Mouse (Mus musculus): ENCODE data around the gene Gm3239.
"Not testable (repeated sequence)": the region's sequence is repeated elsewhere in the genome, so short reads cannot be mapped to it uniquely, and the experiment has no call there.

Gene Gm3239

DNA sequence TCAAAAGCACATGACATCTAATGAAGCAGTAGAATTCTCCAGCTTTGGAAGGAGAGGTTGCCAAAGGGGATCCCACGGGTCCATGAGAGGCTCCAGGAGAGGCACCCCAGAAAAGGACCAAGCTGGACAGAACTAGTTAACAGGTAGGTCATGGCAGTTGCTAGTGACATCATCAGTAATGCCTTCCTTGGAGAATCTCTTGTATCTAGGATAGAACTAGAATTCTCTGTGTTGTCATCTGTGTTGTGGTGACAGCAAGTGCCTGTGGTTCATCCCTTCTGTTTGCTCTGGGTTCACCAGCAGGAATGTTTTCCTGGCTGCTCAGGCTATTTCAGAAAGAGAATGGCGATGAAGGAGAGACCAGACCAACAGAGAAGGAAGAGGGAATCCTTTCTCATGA is at the start of gene Gm3239:
TSS of gene Gm3239 (plus strand) at position 301 of the 400 bp plus-strand sequence.
- CTCF ChIA-PET, POLR2A ChIA-PET: not testable (repeated sequence)

DNA sequence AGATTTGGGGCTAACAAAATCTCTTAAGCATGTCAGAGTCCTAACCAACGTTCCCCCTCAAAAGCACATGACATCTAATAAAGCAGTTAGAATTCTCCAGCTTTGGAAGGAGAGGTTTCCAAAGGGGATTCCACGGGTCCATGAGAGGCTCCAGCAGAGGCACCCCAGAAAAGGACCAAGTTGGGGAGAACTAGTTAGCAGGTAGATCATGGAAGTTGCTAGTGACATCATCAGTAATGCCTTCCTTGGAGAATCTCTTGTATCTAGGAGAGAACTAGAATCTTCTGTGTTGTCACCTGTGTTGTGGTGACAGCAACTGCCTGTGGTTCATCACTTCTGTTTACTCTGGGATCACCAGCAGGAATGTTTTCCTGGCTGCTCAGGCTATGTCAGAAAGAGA is 31.9 kb upstream of the Gm3239 start, which contains the start of gene Gm8159:
TSS of gene Gm8159 (plus strand) at position 301 of the 400 bp plus-strand sequence.
- CTCF ChIA-PET, result not testable (repeated sequence)

DNA sequence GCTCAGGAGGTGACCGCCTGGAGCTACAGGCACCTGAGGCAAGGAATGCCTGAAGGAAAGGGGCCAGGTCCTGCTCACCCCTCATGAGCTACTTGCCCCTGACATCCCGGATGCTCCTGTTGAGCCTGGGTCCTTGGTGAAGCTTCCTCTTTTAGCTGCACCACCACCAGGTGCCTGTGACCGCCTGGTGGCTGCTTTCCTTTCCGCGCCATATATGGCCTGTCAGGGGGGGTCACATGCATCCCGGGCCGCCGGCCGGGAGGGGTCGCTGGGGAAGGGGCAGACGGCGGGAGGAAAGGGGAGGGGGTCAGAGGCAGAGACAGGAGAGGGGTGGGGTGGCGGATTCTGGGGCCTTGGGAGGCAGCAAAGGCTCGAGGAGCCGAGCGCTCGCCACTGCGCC is 14.7 kb upstream of the Gm3239 start:
- CTCF ChIA-PET, POLR2A ChIA-PET: not testable (repeated sequence)

More for the DNA sequence above, 31.9 kb upstream of the Gm3239 start, which contains the start of gene Gm8159:
- POLR2A ChIA-PET, result not testable (repeated sequence)

DNA sequence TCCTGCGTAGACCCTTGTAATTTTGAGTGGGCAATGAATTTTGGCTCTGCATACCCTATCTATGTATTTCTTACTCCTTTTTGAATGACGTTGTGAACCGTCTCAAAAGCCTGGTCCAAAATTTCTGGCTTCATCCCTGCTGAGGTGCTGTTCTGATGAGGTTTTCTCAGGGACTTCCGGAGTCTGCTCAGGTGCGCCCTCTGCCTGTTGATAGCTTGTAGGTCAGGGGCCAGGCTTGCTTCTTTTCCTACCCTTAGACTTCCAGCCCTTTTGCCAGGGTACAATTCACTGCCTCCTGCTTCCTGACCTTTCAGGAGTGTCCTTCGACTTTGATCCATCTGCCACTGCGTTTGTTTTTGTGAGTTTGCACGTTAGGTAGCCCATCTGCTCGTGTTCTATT is 13.7 kb upstream of the Gm3239 start:
- CTCF ChIA-PET, POLR2A ChIA-PET: not testable (repeated sequence)

DNA sequence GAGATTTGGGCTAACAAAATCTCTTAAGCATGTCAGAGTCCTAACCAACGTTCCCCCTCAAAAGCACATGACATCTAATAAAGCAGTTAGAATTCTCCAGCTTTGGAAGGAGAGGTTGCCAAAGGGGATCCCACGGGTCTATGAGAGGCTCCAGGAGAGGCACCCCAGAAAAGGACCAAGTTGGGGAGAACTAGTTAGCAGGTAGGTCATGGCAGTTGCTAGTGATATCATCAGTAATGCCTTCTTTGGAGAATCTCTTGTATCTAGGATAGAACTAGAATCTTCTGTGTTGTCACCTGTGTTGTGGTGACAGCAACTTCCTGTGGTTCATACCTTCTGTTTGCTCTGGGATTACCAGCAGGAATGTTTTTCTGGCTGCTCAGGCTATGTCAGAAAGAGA is 44.9 kb downstream of the Gm3239 start, which contains the start of gene Gm7876:
TSS of gene Gm7876 (plus strand) at position 301 of the 400 bp plus-strand sequence.
- CTCF ChIA-PET, result not testable (repeated sequence)

More for the DNA sequence above, 44.9 kb downstream of the Gm3239 start, which contains the start of gene Gm7876:
- POLR2A ChIA-PET, result not testable (repeated sequence)

Measured in embryonic stem cell, embryonic (primary cell).